14 mouse cellular contexts compared by ENCODE assay signal in the genomic region with DNA sequence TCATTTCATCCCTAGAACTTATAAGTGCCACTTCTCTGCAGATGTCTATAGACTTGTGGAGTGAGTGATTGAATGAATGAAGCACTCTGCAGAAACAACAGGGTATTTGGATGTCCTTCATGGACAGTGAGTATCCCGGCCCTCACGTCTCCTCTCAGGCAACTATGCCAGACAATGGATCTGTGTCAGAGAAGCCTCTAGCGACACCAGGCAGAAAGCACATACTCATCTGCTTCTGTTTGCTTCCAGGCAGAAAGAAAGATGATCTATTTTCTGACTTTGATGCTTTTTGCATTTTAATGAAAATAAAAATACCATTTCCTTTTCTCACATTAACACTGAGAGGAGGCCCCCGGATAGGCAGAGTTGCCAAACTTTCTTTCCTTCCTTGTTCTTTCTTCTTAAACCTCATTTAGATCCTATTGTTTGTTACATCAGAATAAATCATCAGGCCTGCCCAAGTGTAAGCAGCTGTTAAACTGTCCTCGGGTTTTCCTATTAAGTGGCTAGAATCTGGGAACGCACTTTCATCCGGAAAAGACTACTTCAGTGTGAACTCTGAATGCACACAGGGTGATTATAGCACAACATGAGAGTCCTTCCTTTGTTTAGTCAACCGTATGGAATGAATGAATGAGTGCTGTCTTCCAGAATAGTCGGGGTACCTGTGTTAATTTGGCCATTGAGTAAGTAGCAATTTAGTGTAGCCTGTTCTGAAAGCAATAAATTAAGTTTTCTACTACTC.
DNase-seq lines count a peak whose midpoint lies in the region; ATAC-seq and TF ChIP-seq lines count a peak whose summit lies in the region.
"Had no signal": no experiment of that assay in that cellular context is flagged by ENCODE, and none has a peak within 500 bp of the region (broad histone marks: within the 10 kb centered on the region; RNA-seq: fewer than 3 reads in every experiment).

No protein-coding gene starts in this region.

- no peak overlapping the region for H3K4me2 ChIP-seq in kidney, embryonic 16.5 days (replicated peaks; ENCODE audit: low read depth, low read length)
- no peak overlapping the region for H3K4me2 ChIP-seq in lung, embryonic 14.5 days
- H3K4me2 ChIP-seq in neural tube, embryonic 13.5 days: no peak overlapping the region

- H3K27me3 ChIP-seq in kidney, embryonic 16.5 days (ENCODE audit: insufficient read depth, low read length): no peaks in the 10 kb centered on the region
- no peaks in the 10 kb centered on the region for H3K27me3 ChIP-seq in lung, embryonic 14.5 days (ENCODE audit: insufficient read depth, low read length)
- H3K27me3 ChIP-seq in neural tube, embryonic 13.5 days: no peaks in the 10 kb centered on the region
- H3K27me3 ChIP-seq: CH12.LX had no signal

- DNase-seq in embryo, embryonic 10.5 days (ENCODE audit: low spot score): peak; percentile 7
- no peak for DNase-seq in embryo, embryonic 9.5 days (ENCODE audit: extremely low spot score)
- DNase-seq in kidney, postnatal 36 days: no peak
- peak; percentile 49 for DNase-seq in lung, embryonic 14.5 days
- DNase-seq in lung, postnatal 25 days (ENCODE audit: low spot score): no peak
- DNase-seq in adrenal gland, adult 8-10 months: no peak
- DNase-seq: cerebellum, adult 18-20 months; heart, postnatal 14 days; lung, adult 18-20 months had no signal

- no peak overlapping the region for H3K9ac ChIP-seq in kidney, embryonic 16.5 days (replicated peaks; ENCODE audit: low read length)
- no peak overlapping the region for H3K9ac ChIP-seq in lung, embryonic 14.5 days
- H3K9ac ChIP-seq in neural tube, embryonic 13.5 days: no peak overlapping the region

- H3K9me3 ChIP-seq in kidney, embryonic 16.5 days (ENCODE audit: low read length): no peaks in the 10 kb centered on the region
- H3K9me3 ChIP-seq in lung, embryonic 14.5 days (ENCODE audit: low read depth, low read length): no peaks in the 10 kb centered on the region
- no peaks in the 10 kb centered on the region for H3K9me3 ChIP-seq in neural tube, embryonic 13.5 days

- H3K36me3 ChIP-seq in kidney, embryonic 16.5 days (ENCODE audit: insufficient read depth, low read length): no peaks in the 10 kb centered on the region
- H3K36me3 ChIP-seq in lung, embryonic 14.5 days (ENCODE audit: insufficient read depth): no peaks in the 10 kb centered on the region
- no peaks in the 10 kb centered on the region for H3K36me3 ChIP-seq in neural tube, embryonic 13.5 days

- H3K4me1 ChIP-seq in kidney, embryonic 16.5 days (ENCODE audit: insufficient read depth, low read length): peaks cover 23% of the 10 kb centered on the region
- no peaks in the 10 kb centered on the region for H3K4me1 ChIP-seq in lung, embryonic 14.5 days (ENCODE audit: insufficient read depth)
- H3K4me1 ChIP-seq in neural tube, embryonic 13.5 days (replicated peaks): peaks cover 26% of the 10 kb centered on the region

- ATAC-seq in kidney, embryonic 16.5 days (ENCODE audit: low FRiP score, low TSS enrichment): peak; percentile 71; the same call in 1 of the 2 replicates
- ATAC-seq in lung, embryonic 14.5 days (ENCODE audit: insufficient read depth): no peak; the same call in 1 of the 2 replicates
- ATAC-seq in neural tube, embryonic 13.5 days (ENCODE audit: low read depth): peak; percentile 74
- ATAC-seq: activated CD4-positive, CD25-positive, alpha-beta regulatory T cell, adult 4 months; hindbrain, embryonic 16.5 days had no signal

- peak overlapping the region; percentile 87; the same call in 1 of the 2 replicates for H3K27ac ChIP-seq in kidney, embryonic 16.5 days (ENCODE audit: low read length)
- no peak overlapping the region for H3K27ac ChIP-seq in lung, embryonic 14.5 days (ENCODE audit: low read depth)
- peak overlapping the region; percentile 9; the same call in 1 of the 2 replicates for H3K27ac ChIP-seq in neural tube, embryonic 13.5 days (replicated peaks)

- TF ChIP-seq CTCF in lung, embryonic 14.5 days (IDR thresholded peaks at IDR 0.05; ENCODE audit: low read depth): no peak

- 20% methylated on average over 9 of the region's 9 CpGs for WGBS in kidney, embryonic 16.5 days
- WGBS in lung, embryonic 14.5 days: 52% methylated on average over 9 of the region's 9 CpGs
- 7% methylated on average over 9 of the region's 9 CpGs for WGBS in neural tube, embryonic 13.5 days

- no peak overlapping the region for H3K4me3 ChIP-seq in kidney, embryonic 16.5 days (ENCODE audit: low read length)
- no peak overlapping the region for H3K4me3 ChIP-seq in lung, embryonic 14.5 days (ENCODE audit: low read depth, low read length)
- H3K4me3 ChIP-seq in neural tube, embryonic 13.5 days: no peak overlapping the region

Comparison
In these comparisons a context has a peak if more than half of its experiments do, and no peak if none do; other contexts are left out.
1. DNase-seq: peak in embryo, embryonic 10.5 days (single experiment) and lung, embryonic 14.5 days (single experiment); none in embryo, embryonic 9.5 days (single experiment), kidney, postnatal 36 days (0 of 2), lung, postnatal 25 days (single experiment) and adrenal gland, adult 8-10 months (single experiment).